Mouse (Mus musculus) layer of hippocampus, adult 11-12 months (tissue): ENCODE data around the gene Gatc.
"Not testable (repeated sequence)": the region's sequence is repeated elsewhere in the genome, so short reads cannot be mapped to it uniquely, and the experiment has no call there.

ENCODE experiments used
- DNase-seq: peaks from one replicate; pipeline ENCODE4 v3.0.0; 2022; ENCODE audit warnings: low spot score

Gene Gatc

DNA sequence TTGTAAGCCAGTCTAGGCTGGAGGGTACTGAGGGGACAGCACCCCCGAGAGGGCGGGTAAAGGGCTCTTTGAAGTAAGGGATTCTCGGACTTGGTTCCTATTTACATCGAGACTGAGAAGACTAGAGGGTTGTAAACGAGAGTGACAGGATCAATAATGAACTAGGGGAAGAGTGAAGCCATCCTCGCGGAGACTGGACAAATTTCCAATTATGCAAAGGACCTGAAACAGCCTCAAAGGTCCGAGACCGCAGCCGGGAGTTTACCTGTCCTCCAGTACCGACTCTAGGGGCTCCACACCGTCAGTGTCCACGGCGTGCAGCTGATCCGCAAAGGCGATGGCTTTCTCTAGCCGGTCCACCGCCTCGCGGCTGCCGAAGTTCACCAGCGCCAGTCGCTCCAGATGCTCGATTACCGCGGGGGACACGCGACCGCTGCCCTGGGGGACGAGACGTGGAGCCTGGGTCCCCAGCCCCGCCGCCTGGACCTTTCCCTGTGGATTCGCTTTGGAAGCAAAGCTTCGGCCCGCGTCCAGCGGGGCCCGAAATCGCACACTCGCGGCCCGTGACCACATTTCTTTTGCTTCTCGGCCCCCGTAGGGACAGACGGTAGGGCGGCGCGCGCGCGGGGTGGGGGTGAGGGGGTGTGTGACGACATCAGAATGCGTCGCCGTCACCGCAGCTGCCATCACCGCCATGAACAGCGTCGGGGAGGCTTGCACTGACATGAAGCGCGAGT is at the start of gene Gatc, which contains the start of gene Triap1:
Gene Gatc, minus strand, starts transcription at position 602 of the 737 bp plus-strand sequence.
Gene Triap1, plus strand, starts transcription at position 649 of the 737 bp plus-strand sequence.
- DNase-seq: peak; percentile 86

DNA sequence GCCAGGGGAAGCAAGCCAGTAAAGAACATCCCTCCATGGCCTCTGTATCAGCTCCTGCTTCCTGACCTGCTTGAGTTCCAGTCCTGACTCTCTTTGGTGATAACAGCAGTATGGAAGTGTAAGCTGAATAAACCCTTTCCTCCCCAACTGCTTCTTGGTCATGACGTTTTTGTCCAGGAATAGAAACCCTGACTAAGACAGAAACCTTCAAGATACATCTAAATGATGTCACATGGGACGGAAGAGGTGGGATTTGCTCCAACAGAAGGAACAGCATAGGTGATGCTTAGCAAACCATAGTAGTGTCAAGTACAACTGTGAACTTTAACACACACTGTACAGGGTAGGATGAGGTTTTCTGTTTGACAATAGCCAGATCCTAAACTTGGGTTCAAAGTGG is 37.9 kb upstream of the Gatc start:
- not testable (repeated sequence) for DNase-seq

DNA sequence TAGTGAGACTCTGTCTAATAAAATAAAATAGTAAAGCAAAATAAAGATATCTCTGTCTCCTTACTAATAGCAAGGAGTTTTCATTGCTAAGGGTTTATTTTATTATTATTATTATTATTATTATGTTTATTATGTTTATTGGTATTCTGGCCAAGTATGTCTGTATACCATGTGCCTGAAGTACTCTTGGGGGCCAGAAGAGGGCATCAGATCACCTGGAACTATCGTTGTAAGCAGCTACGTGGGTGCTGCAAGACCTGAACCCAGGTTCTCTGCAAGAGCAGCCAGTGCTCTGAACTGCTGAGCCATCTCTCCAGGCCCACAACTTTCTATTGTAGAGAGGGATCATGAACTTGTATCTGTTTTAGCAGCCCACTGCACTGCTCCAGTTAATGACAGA is 34.5 kb upstream of the Gatc start:
- no peak for DNase-seq

GRCm38 (mm10) chr5:115374204-115374820 is 33.3 kb upstream of the Gatc start:
- DNase-seq: no peak

GRCm38 (mm10) chr5:115373441-115374203 is 32.6 kb upstream of the Gatc start:
- no peak for DNase-seq

DNA sequence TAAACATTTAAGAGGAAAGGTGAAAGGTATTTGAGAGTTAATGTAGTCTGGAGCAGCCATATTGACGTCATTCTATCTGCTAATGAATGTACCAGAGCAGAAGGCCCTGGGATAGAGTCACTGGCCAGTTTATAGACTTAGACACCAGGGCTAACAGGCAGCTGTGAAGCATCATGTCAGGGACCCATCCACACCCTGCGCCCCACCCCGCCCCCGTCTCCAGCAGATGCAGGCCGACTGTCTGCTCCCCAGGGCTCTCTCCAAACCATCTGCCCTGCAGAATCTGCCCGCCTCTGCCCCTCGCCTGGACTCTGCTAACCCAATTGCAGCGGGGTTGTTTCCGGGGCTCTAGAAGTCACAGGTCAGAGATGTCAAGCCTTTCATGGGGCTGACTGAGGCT is 30.8 kb upstream of the Gatc start:
- DNase-seq: no peak

- no peak for DNase-seq
These were observed 23.8 kb upstream of the Gatc start for GRCm38 (mm10) chr5:115364782-115365181.

- DNase-seq: peak; percentile 40
These were observed 22.1 kb upstream of the Gatc start for GRCm38 (mm10) chr5:115362819-115363714.

- no peak for DNase-seq
These were observed 21.2 kb upstream of the Gatc start for GRCm38 (mm10) chr5:115362216-115362615.

DNA sequence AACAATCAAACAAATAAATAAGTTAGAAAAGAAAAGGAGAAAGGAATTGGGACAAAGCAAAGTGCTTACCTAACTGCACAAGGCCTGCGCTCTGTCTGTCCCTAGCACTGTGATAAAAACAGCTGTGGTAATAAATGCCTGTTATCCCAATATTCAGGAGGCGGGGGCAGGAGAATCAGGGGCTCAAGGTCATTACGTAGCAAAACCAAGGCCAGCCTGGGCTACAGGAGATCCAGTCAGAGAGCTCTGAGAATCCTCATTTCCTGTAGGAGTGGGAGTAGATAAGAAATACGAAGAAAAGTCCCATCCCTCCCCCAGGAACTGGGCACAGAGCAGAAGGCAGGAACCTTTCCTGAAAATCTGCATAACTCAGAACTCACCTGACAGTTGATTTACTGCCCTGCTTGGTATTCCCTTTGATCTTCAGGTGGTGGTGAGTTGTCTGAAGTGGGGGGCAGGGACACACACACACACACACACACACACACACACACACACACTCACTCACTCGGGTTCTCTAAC is 18.9 kb upstream of the Gatc start:
- DNase-seq: no peak

DNA sequence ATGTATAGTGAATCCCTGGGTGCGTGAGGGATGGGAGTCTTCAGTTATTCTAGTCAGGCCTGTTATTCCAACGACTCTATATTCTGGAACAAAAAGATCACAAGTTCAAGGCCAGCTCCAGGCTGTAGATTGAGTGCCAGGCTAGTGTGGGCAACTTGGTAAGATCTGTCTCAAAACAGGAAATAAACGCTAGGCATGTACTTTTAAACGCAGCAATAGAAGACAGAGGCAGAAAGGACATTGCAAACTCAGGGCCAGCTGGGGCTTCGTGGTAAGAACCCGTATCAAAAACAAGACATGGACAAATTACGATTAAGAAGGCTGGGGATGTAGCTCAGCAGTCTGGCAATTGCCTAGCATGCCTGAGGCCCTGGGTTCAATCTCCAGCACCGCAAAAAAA is 18.5 kb upstream of the Gatc start:
- DNase-seq: no peak

- DNase-seq: peak; percentile 81
These were observed 17.9 kb upstream of the Gatc start for GRCm38 (mm10) chr5:115358872-115359271.

GRCm38 (mm10) chr5:115355070-115355469 is 14.1 kb upstream of the Gatc start:
- DNase-seq: no peak

DNA sequence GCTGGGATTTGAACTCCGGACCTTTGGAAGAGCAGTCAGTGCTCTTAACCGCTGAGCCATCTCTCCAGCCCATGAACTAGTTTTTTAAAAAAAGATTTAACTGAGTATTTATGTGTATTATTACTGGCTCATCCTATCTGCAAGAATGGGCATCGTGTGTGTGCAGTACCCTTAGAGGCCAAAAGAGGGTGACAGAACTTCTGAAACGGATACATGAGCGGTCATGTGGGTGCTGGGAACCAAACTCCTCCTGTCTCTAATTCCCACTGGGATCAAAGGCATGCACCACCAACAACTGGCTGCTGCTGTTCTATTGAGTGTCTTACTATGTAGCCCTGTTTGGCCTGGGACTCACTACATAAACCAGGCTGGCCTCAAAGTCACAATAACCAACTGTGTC is 10.4 kb upstream of the Gatc start:
- no peak for DNase-seq

- DNase-seq: no peak
These were observed 8.2 kb upstream of the Gatc start for GRCm38 (mm10) chr5:115349225-115349555.

- DNase-seq: peak; percentile 99
These were observed 7.7 kb upstream of the Gatc start, which contains the start of gene Cox6a1 for GRCm38 (mm10) chr5:115348546-115349224. TSS of gene Cox6a1 (minus strand) at chr5:115348981.

DNA sequence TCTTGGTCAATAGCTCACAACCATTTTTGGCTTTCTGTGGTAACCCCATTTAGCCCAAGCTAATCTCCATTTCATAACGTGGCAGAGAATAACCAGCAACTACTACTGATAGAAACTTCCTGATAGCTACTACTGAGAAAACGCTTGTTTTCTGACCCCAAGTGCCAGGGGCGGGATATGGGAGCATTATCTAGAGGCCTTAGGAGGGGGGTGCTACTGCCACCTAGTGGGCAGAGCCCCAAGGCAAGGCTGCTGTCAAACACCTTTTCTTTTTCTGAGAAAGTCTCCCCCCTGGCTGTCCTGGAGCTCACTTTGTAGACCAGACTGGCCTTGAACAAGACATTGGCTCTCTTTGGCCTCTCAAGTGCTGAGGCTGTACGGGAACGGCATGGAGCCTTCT is 6.6 kb upstream of the Gatc start:
- DNase-seq: peak; percentile 86

- DNase-seq: no peak
These were observed 562 bp upstream of the Gatc start for GRCm38 (mm10) chr5:115341314-115342165.

DNA sequence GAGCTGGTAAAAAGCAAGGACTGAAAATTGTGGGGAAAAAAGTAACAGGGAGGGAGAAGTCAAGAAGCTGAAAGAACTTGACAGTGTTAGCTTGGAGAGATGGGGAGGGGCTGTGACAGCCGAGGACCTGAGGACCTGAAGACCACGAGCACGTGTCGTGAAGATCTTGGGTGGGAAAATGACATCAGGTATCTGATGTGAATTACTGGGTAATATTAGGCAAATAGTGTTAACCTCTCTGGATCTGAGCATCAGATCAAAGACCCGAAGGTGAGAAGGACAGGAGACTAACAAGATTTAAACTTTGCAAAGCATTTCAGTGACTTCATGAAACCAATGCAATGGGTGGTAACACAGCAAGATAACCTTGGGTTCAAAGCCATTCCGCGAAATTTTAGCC is 971 bp downstream of the Gatc start:
- DNase-seq: no peak

GRCm38 (mm10) chr5:115333626-115334025 is 7.4 kb downstream of the Gatc start:
- DNase-seq: no peak
